In the genomic region with DNA sequence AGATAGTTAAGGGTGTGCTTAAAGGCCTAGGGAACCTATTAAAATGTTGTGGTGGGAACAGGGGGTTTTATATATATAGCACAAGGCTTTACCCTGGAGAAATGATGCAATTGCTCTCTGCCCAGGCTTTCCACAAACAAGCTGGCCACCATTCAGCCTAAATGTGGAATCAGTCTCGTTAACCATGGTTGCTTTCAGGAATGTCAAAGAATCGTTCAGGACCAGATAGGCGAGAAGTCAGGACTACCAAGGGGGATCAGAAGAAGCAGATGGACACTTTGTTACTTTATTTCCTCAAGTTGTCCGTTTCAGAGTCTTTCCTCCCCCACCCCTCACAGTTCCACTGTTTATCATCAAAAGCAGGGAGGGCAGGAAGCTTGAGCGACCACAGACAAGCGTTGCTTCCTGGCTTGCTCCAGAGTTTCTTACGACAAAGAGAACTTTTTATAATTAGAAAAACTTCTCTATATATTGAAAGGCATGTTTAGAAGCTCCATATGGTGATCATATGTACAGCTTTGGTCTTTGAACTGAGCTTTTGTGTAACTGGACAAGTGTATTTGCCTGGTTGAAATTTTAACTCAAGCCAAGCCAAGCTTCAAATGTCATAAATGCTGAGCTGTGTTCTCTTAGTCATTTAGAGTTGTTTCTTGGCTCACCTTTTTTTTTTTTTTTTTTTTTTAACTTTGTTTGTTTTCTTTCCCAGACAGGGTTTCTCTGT, we compare ENCODE assay signal across 10 mouse cellular contexts. TPM values are rescaled to one million over a fixed set of nuclear protein-coding genes. Genes with fewer than 3 reads are reported as not detected.
A peak's percentile ranks its signal among the peaks of the same experiment; 100 is the strongest.
DNase-seq lines count a peak whose midpoint lies in the region; ATAC-seq and TF ChIP-seq lines count a peak whose summit lies in the region.
"Had no signal": no experiment of that assay in that cellular context is flagged by ENCODE, and none has a peak within 500 bp of the region (broad histone marks: within the 10 kb centered on the region; RNA-seq: fewer than 3 reads in every experiment).

No protein-coding gene starts in this region.

- DNase-seq in heart, adult 2 months = no peak
- DNase-seq in heart, adult 8-10 months (ENCODE audit: low spot score) = no peak
- DNase-seq in lung, postnatal 14 days = no peak
- no peak for DNase-seq in ovary, postnatal 14 days (ENCODE audit: low spot score)
- DNase-seq: adrenal gland, adult 8-10 months; gastrocnemius, postnatal 14 days had no signal

- intact Hi-C loops in heart, adult 2 months (cut with DNase I) = no loop called here

- peak overlapping the region; percentile 56 for H3K27ac ChIP-seq in heart, adult 2 months
- H3K27ac ChIP-seq in lung, embryonic 15.5 days = peak overlapping the region; percentile 41; the same call in 1 of the 2 replicates

- H3K4me2 ChIP-seq in lung, embryonic 15.5 days = peak overlapping the region; percentile 28; the same call in 1 of the 2 replicates

- H3K36me3 ChIP-seq in heart, adult 2 months (ENCODE audit: control insufficient read depth, insufficient read depth, low read length) = peaks cover 47% of the 10 kb centered on the region
- H3K36me3 ChIP-seq in lung, embryonic 15.5 days = peaks cover 45% of the 10 kb centered on the region

- no peak for ATAC-seq in lung, embryonic 15.5 days (ENCODE audit: borderline replicate concordance, extremely low read depth, low FRiP score, low TSS enrichment)
- ATAC-seq in granulocyte monocyte progenitor cell, adult 5-6 weeks (replicated peaks; ENCODE audit: poor library complexity, severe bottlenecking) = peak; percentile 23
- 0 out of 2 replicates have a peak, but pooled peaks have one; percentile 7 for ATAC-seq in megakaryocyte progenitor cell, adult 5-6 weeks (replicated peaks; ENCODE audit: poor library complexity)
- no peak for ATAC-seq in activated CD4-positive, CD25-positive, alpha-beta regulatory T cell, adult 4 months

- H3K27me3 ChIP-seq in heart, adult 2 months (ENCODE audit: control insufficient read depth, insufficient read depth, low read length) = no peaks in the 10 kb centered on the region
- H3K27me3 ChIP-seq in lung, embryonic 15.5 days = no peaks in the 10 kb centered on the region

- no peak for TF ChIP-seq EP300 in heart, adult 2 months (IDR thresholded peaks at IDR 0.05; ENCODE audit: insufficient read depth, low read depth, low read length)

- no peaks in the 10 kb centered on the region for H3K79me2 ChIP-seq in heart, adult 2 months (replicated peaks; ENCODE audit: control insufficient read depth, insufficient read depth, low read length)

- 15% methylated on average over 7 of the region's 7 CpGs for WGBS in heart, adult 2 months
- WGBS in lung, embryonic 15.5 days = 46% methylated on average over 7 of the region's 7 CpGs

- TF ChIP-seq CTCF in heart, adult 2 months (IDR thresholded peaks at IDR 0.05) = no peak

- 0 out of 2 replicates have a peak, but pooled peaks have one; percentile 19 for TF ChIP-seq POLR2A in heart, adult 2 months (IDR thresholded peaks at IDR 0.05; ENCODE audit: insufficient read depth, low read depth, low read length)

- H3K9me3 ChIP-seq in lung, embryonic 15.5 days = no peaks in the 10 kb centered on the region

- peaks cover 12% of the 10 kb centered on the region for H3K4me1 ChIP-seq in heart, adult 2 months (ENCODE audit: control insufficient read depth, insufficient read depth, low read length)
- peaks cover 14% of the 10 kb centered on the region for H3K4me1 ChIP-seq in lung, embryonic 15.5 days

- peak overlapping the region; percentile 22; the same call in 1 of the 2 replicates for H3K4me3 ChIP-seq in heart, adult 2 months
- no peak overlapping the region for H3K4me3 ChIP-seq in lung, embryonic 15.5 days

- peak overlapping the region; percentile 41 for H3K9ac ChIP-seq in heart, adult 2 months (ENCODE audit: low read depth, low read length)
- no peak overlapping the region for H3K9ac ChIP-seq in lung, embryonic 15.5 days

RNA-seq across cellular contexts. Expression of a gene that starts 5.0 kb away (rescaled TPM):
- total RNA-seq in heart, adult 2 months (2021) = 10 to 100 TPM; 50.2 to 63.0 TPM
- 21.7 and 39.1 TPM in 2 replicates for polyA plus RNA-seq in heart, adult 2 months (2012; rRNA removed)
- 10 to 100 TPM; 43.5 to 60.4 (median 50.3) TPM for total RNA-seq in heart, adult 8-10 months (2022)
- polyA plus RNA-seq in lung, embryonic 15.5 days (2015; fragmentation: Nextera tagmentation; extraction: Ambion mirVana) = 41.0 and 44.2 TPM in 2 replicates
- 81.6 and 114 TPM in 2 replicates for total RNA-seq in granulocyte monocyte progenitor cell, adult 5-6 weeks (2014; fragmentation: Nextera tagmentation)
- total RNA-seq in granulocyte monocyte progenitor cell, adult 5-6 weeks (2017) = 95.6 and 100 TPM in 2 replicates
- total RNA-seq in megakaryocyte progenitor cell, adult 5-6 weeks (2015) = 60.9 and 71.6 TPM in 2 replicates
- 87.5 and 121 TPM in 2 replicates for total RNA-seq in megakaryocyte progenitor cell, adult 5-6 weeks (2017)
- polyA plus RNA-seq in activated CD4-positive, CD25-positive, alpha-beta regulatory T cell, adult 4 months (2017; shearing (Covaris generic)) = 100 to 1,000 TPM; 172 to 177 TPM

RNA-seq across cellular contexts. Expression of a gene that starts 20.5 kb away (rescaled TPM):
- not detected for total RNA-seq in heart, adult 2 months (2021)
- polyA plus RNA-seq in heart, adult 2 months (2012; rRNA removed) = 0.49 TPM in 1 of 2 replicates, not detected in the other
- total RNA-seq in heart, adult 8-10 months (2022) = not detected
- polyA plus RNA-seq in lung, embryonic 15.5 days (2015; fragmentation: Nextera tagmentation; extraction: Ambion mirVana) = 0.10 TPM in 1 of 2 replicates, not detected in the other
- not detected in 2 replicates for total RNA-seq in granulocyte monocyte progenitor cell, adult 5-6 weeks (2014; fragmentation: Nextera tagmentation)
- total RNA-seq in granulocyte monocyte progenitor cell, adult 5-6 weeks (2017) = not detected in 2 replicates
- not detected in 2 replicates for total RNA-seq in megakaryocyte progenitor cell, adult 5-6 weeks (2015)
- 0.44 and 0.67 TPM in 2 replicates for total RNA-seq in megakaryocyte progenitor cell, adult 5-6 weeks (2017)
- polyA plus RNA-seq in activated CD4-positive, CD25-positive, alpha-beta regulatory T cell, adult 4 months (2017; shearing (Covaris generic)) = not detected
- total RNA-seq: gastrocnemius, postnatal 14 days had no signal

Comparison
In these comparisons a context has a peak if more than half of its experiments do, and no peak if none do; other contexts are left out.
1. ATAC-seq: peak in granulocyte monocyte progenitor cell, adult 5-6 weeks (single experiment) and megakaryocyte progenitor cell, adult 5-6 weeks (single experiment); none in lung, embryonic 15.5 days (single experiment) and activated CD4-positive, CD25-positive, alpha-beta regulatory T cell, adult 4 months (single experiment).